Mouse (Mus musculus) left cerebral cortex, postnatal 4 days (tissue): ENCODE results near the gene Ptpdc1. TPM values are rescaled to one million over a fixed set of nuclear protein-coding genes. Genes with fewer than 3 reads are reported as not detected.

Experiments
- DNase-seq: peaks from one replicate; pipeline ENCODE4 v3.0.0-alpha.2; 2022
- intact Hi-C: fragments of 180-260 bp; cut with DNase I; formaldehyde crosslinking; loops from one replicate; pipeline ENCODE4 v1.15.1; 2025
- total RNA-seq, 2 experiments: library from RNA; stranded (reverse); gene quantifications; 2 replicates each; pipeline ENCODE4 v1.2.3; 2021

Ptpdc1 gene
- total RNA-seq, 2 experiments from 2014 or later: 21.9 to 23.2 TPM

GRCm38 (mm10) chr13:48657791-48658190 is 32.3 kb upstream of the Ptpdc1 start:
- DNase-seq: no peak
- intact Hi-C loops: loop anchor here (5.0 to 10.0 kb wide), 3 partner anchors 140 to 517 kb away; partner anchors contain the start of gene Phf2

- intact Hi-C loops: loop anchor here (5.0 to 10.0 kb wide), 3 partner anchors 142 to 519 kb away; partner anchors contain the start of gene Phf2
- peak; percentile 54 for DNase-seq
These were observed 30.2 kb upstream of the Ptpdc1 start for GRCm38 (mm10) chr13:48655637-48656036.

GRCm38 (mm10) chr13:48653788-48654770 is 28.6 kb upstream of the Ptpdc1 start:
- intact Hi-C loops: loop anchor here (10.0 kb wide), 2 partner anchors 221 to 521 kb away; partner anchors contain the start of gene Phf2
- peak; percentile 76 for DNase-seq

- intact Hi-C loops: loop anchor here (10.0 kb wide), 2 partner anchors 223 to 523 kb away; partner anchors contain the start of gene Phf2
- DNase-seq: no peak
These were observed 25.9 kb upstream of the Ptpdc1 start for GRCm38 (mm10) chr13:48651132-48652065.

- intact Hi-C loops: loop anchor here (10.0 kb wide), 2 partner anchors 224 to 524 kb away; partner anchors contain the start of gene Phf2
- DNase-seq: no peak
These were observed 25.2 kb upstream of the Ptpdc1 start for GRCm38 (mm10) chr13:48650615-48651014.

- no peak for DNase-seq
- intact Hi-C loops: no loop called here
These were observed 21.2 kb upstream of the Ptpdc1 start for GRCm38 (mm10) chr13:48646696-48647095.

- intact Hi-C loops: loop anchor here (5.0 kb wide), 1 partner anchor 117 kb away; no protein-coding TSS in a partner anchor
These were observed 18.5 kb upstream of the Ptpdc1 start for GRCm38 (mm10) chr13:48643991-48644390.

GRCm38 (mm10) chr13:48643072-48643471 is 17.6 kb upstream of the Ptpdc1 start:
- DNase-seq: no peak
- intact Hi-C loops: loop anchor here (5.0 kb wide), 1 partner anchor 116 kb away; no protein-coding TSS in a partner anchor

More at GRCm38 (mm10) chr13:48643991-48644390, 18.5 kb upstream of the Ptpdc1 start:
- no peak for DNase-seq

GRCm38 (mm10) chr13:48639570-48639969 is 14.1 kb upstream of the Ptpdc1 start:
- intact Hi-C loops: no loop called here
- DNase-seq: peak; percentile 51

- DNase-seq: no peak
- intact Hi-C loops: no loop called here
These were observed 12.2 kb upstream of the Ptpdc1 start for GRCm38 (mm10) chr13:48637706-48638105.

- intact Hi-C loops: no loop called here
These were observed 6.2 kb upstream of the Ptpdc1 start for GRCm38 (mm10) chr13:48631691-48632090.

GRCm38 (mm10) chr13:48624968-48625398 is 481 bp downstream of the Ptpdc1 start:
- no peak for DNase-seq
- intact Hi-C loops: no loop called here

More at GRCm38 (mm10) chr13:48631691-48632090, 6.2 kb upstream of the Ptpdc1 start:
- DNase-seq: no peak

GRCm38 (mm10) chr13:48618890-48619289 is 6.6 kb downstream of the Ptpdc1 start:
- intact Hi-C loops: no loop called here
- no peak for DNase-seq

GRCm38 (mm10) chr13:48617774-48618173 is 7.7 kb downstream of the Ptpdc1 start:
- intact Hi-C loops: no loop called here
- DNase-seq: no peak

GRCm38 (mm10) chr13:48614525-48614924 is 10.9 kb downstream of the Ptpdc1 start:
- DNase-seq: no peak
- intact Hi-C loops: no loop called here

- no peak for DNase-seq
- intact Hi-C loops: no loop called here
These were observed 16.4 kb downstream of the Ptpdc1 start for GRCm38 (mm10) chr13:48609106-48609505.

GRCm38 (mm10) chr13:48604591-48604990 is 20.9 kb downstream of the Ptpdc1 start:
- intact Hi-C loops: no loop called here
- no peak for DNase-seq

GRCm38 (mm10) chr13:48603296-48603695 is 22.2 kb downstream of the Ptpdc1 start:
- DNase-seq: no peak
- intact Hi-C loops: no loop called here

- no peak for DNase-seq
- intact Hi-C loops: no loop called here
These were observed 30.9 kb downstream of the Ptpdc1 start for GRCm38 (mm10) chr13:48594605-48595004.

GRCm38 (mm10) chr13:48594031-48594430 is 31.4 kb downstream of the Ptpdc1 start:
- DNase-seq: no peak
- intact Hi-C loops: no loop called here
